Mouse (Mus musculus) midbrain, postnatal 0 days (tissue): ENCODE results near the gene Gm49510. TPM values are rescaled to one million over a fixed set of nuclear protein-coding genes. Genes with fewer than 3 reads are reported as not detected.

ENCODE experiments used
- ATAC-seq: fragments of 200-750 bp; cut with Nextera tagmentation; 2 replicates; pipeline ENCODE4 v1.8.0; 2017; ENCODE audit warnings: moderate number of reproducible peaks, mild to moderate bottlenecking, moderate TSS enrichment, moderate library complexity; ENCODE audit not compliant: low FRiP score
- DNase-seq: peaks from one replicate; pipeline ENCODE4 v3.0.0-alpha.2; 2015; ENCODE audit warnings: low spot score
- H3K27ac ChIP-seq: fragments of 300-500 bp; sonication (generic); 2 replicates; pipeline ENCODE4 v1.5.1; 2014; ENCODE audit warnings: low read depth, mild to moderate bottlenecking, low read length, mixed read lengths
- H3K27me3 ChIP-seq: fragments of 300-500 bp; sonication (generic); 2 replicates; pipeline ENCODE4 v1.6.1; 2014; ENCODE audit warnings: low read length, control low read depth, mixed read lengths; ENCODE audit not compliant: insufficient read depth
- H3K36me3 ChIP-seq: fragments of 300-500 bp; sonication (generic); 2 replicates; pipeline ENCODE4 v1.6.1; 2014; ENCODE audit warnings: low read length, control low read depth, mixed read lengths; ENCODE audit not compliant: insufficient read depth
- H3K4me1 ChIP-seq: fragments of 300-500 bp; sonication (generic); 2 replicates; pipeline ENCODE4 v1.6.1; 2014; ENCODE audit warnings: mild to moderate bottlenecking, control low read depth, antibody characterized with exemption, low read length, mixed read lengths; ENCODE audit not compliant: insufficient read depth
- H3K4me2 ChIP-seq: fragments of 300-500 bp; sonication (generic); 2 replicates; pipeline ENCODE4 v1.6.1; 2014; ENCODE audit warnings: low read depth, mild to moderate bottlenecking, low read length, mixed read lengths; ENCODE audit not compliant: poor library complexity, severe bottlenecking
- H3K4me3 ChIP-seq: fragments of 300-500 bp; sonication (generic); 2 replicates; pipeline ENCODE4 v1.5.1; 2014; ENCODE audit warnings: low read depth, mild to moderate bottlenecking, low read length, moderate library complexity
- H3K9ac ChIP-seq: fragments of 300-500 bp; sonication (generic); replicated peaks from 2 replicates; pipeline ENCODE4 v1.6.1; 2014; ENCODE audit warnings: mild to moderate bottlenecking, low read length, moderate library complexity, mixed read lengths; ENCODE audit not compliant: poor library complexity, severe bottlenecking
- H3K9me3 ChIP-seq: fragments of 300-500 bp; sonication (generic); 2 replicates; pipeline ENCODE4 v1.6.1; 2016; ENCODE audit warnings: low read length, control low read depth
- CTCF ChIP-seq: IDR thresholded peaks from 2 replicates; pipeline ENCODE4 v1.5.1; 2016; ENCODE audit warnings: antibody characterized with exemption, mild to moderate bottlenecking
- WGBS: fragments of 180-500 bp; shearing (Covaris S2); extraction: QIAGEN DNeasy Blood & Tissue Kit; methylation state at CpG from one replicate; pipeline ENCODE4 v1.1.7; 2014; 5-methylcytosine and 5-hydroxymethylcytosine counted together
- polyA plus RNA-seq: library from polyadenylated mRNA; unstranded; fragments of >200 nt; fragmentation: Nextera tagmentation; extraction: Ambion mirVana; gene quantifications from 2 replicates; pipeline ENCODE4 v1.2.1, GENCODE M21; 2015
- total RNA-seq: library from RNA; depleted of rRNA; stranded (reverse); fragments of >200 nt; gene quantifications from 2 replicates; pipeline ENCODE4 v1.2.3, GENCODE M21; 2014

The Gm49510 gene
- total and polyA plus RNA-seq, 2 experiments from 2014 or later, result 0.17 to 1.7 TPM

GRCm38 (mm10) chr15:78927788-78928457, 28.5 kb downstream of the Gm49510 start:
- no peaks in the 10 kb centered on the region for H3K36me3 ChIP-seq
- no peak overlapping the region; the same call in 1 of the 2 replicates for H3K27ac ChIP-seq
- H3K9me3 ChIP-seq, result no peaks in the 10 kb centered on the region
- DNase-seq, result peak; percentile 24
- H3K4me1 ChIP-seq, result 0 out of 2 replicates have a peak, but pooled peaks cover 4% of the 10 kb centered on the region
- no peak overlapping the region for H3K9ac ChIP-seq
- TF ChIP-seq CTCF, result no peak
- H3K4me2 ChIP-seq, result peak overlapping the region; percentile 53
- H3K4me3 ChIP-seq, result peak overlapping the region; percentile 27
- under 1% methylated on average over 32 of the region's 35 CpGs for WGBS
- peaks cover 9% of the 10 kb centered on the region for H3K27me3 ChIP-seq
- ATAC-seq, result no peak

GRCm38 (mm10) chr15:78928539-78928938, 29.1 kb downstream of the Gm49510 start:
- Histone ChIP-seq H3K4me1 (0 out of 2 replicates have a peak, but pooled peaks cover 4% of the 10 kb centered on the region), H3K9ac (no peak overlapping the region), H3K4me3 (no peak overlapping the region)

DNA sequence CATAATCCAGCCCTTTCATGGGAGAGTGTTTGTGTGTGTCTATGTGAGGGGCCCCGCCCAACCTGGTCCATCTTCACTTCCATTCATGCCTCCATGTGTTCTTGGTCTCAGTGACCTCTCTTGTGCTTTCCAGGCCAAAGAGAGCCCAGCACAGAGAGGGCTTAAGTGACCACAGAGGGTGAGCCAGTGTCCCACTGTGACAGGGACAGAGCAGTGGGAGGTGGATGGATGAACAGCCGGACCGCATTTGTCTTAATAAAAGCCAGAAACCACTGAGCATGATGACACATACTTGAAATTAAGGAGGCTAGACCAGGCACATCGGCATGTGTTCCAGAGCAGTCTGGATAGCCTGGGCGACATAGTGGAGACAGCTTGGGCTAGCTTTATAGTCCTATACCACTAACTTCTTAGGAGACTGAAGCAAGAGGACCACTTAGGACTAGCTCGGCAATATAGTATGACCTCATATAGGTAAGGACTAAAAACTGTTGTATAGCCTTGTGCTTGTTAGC, 30.8 kb downstream of the Gm49510 start:
- DNase-seq, result no peak

More at GRCm38 (mm10) chr15:78928539-78928938, 29.1 kb downstream of the Gm49510 start:
- H3K36me3 ChIP-seq, result no peaks in the 10 kb centered on the region
- H3K9me3 ChIP-seq, result no peaks in the 10 kb centered on the region
- no peak for TF ChIP-seq CTCF
- no peak overlapping the region for H3K27ac ChIP-seq
- ATAC-seq (no peak), DNase-seq (no peak)
- 46% methylated on average over 8 of the region's 8 CpGs for WGBS
- H3K4me2 ChIP-seq, result peak overlapping the region; percentile 53
- peaks cover 9% of the 10 kb centered on the region for H3K27me3 ChIP-seq

DNA sequence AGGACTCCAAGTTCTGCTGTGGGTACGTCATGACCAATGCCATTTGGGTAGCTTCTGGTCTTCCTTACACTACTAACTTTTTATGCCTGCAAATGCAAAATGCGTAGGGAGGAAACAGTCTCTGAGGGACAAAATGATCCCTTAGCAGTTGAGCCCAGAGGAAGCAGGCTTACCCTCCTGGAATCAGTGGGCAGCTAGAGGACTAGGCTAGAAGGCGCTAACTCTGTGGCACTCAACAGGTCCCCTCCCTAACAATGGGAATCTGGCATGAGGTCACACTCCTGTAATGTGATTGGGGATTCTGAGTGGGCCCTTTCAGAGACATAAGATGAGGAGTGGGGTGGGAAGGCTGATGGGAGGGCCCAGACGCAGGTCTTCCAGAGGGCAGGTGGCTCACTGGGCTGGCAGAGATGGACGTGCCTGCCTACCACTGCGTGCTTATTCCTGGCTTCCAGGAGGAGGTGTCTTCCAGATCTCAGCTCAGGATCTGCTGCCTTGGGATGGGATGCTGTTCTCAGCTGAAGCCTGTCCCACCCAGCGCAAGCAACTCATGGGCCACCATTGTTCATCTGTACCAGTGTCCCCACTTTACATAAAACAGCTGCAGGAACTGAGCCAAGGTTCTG, 31.4 kb downstream of the Gm49510 start:
- H3K4me2 ChIP-seq, result no peak overlapping the region
- 97% methylated on average over 7 of the region's 7 CpGs for WGBS
- no peak overlapping the region for H3K9ac ChIP-seq
- H3K4me3 ChIP-seq, result no peak overlapping the region
- no peak for TF ChIP-seq CTCF
- DNase-seq, result no peak
- ATAC-seq, result no peak
- H3K9me3 ChIP-seq, result no peaks in the 10 kb centered on the region
- no peak overlapping the region for H3K27ac ChIP-seq
- H3K4me1 ChIP-seq, result peaks cover 8% of the 10 kb centered on the region; the same call in 1 of the 2 replicates
- no peaks in the 10 kb centered on the region for H3K36me3 ChIP-seq
- peaks cover 9% of the 10 kb centered on the region for H3K27me3 ChIP-seq

More for the DNA sequence above, 30.8 kb downstream of the Gm49510 start:
- H3K4me2 ChIP-seq, result no peak overlapping the region
- no peaks in the 10 kb centered on the region for H3K9me3 ChIP-seq
- no peak for ATAC-seq
- H3K27me3 ChIP-seq, result peaks cover 9% of the 10 kb centered on the region
- H3K9ac ChIP-seq, result no peak overlapping the region
- no peak for TF ChIP-seq CTCF
- no peak overlapping the region for H3K27ac ChIP-seq
- H3K4me1 ChIP-seq, result 0 out of 2 replicates have a peak, but pooled peaks cover 4% of the 10 kb centered on the region
- WGBS, result 90% methylated on average over 6 of the region's 6 CpGs
- no peak overlapping the region for H3K4me3 ChIP-seq
- no peaks in the 10 kb centered on the region for H3K36me3 ChIP-seq

GRCm38 (mm10) chr15:78931577-78931976, 32.1 kb downstream of the Gm49510 start:
- H3K27me3 ChIP-seq, result peaks cover 8% of the 10 kb centered on the region

More at GRCm38 (mm10) chr15:78931577-78931976, 32.1 kb downstream of the Gm49510 start:
- Histone ChIP-seq H3K36me3 (no peaks in the 10 kb centered on the region), H3K9ac (no peak overlapping the region), H3K4me2 (no peak overlapping the region), H3K4me1 (peaks cover 8% of the 10 kb centered on the region; the same call in 1 of the 2 replicates), H3K27ac (no peak overlapping the region), H3K4me3 (no peak overlapping the region), H3K9me3 (no peaks in the 10 kb centered on the region)
- ATAC-seq, result no peak
- no peak for DNase-seq
- 26% methylated on average over 3 of the region's 3 CpGs for WGBS
- TF ChIP-seq CTCF, result peak; percentile 56
